Mouse (Mus musculus): ENCODE data around the gene Lmo3. TPM values are rescaled to one million over a fixed set of nuclear protein-coding genes. Genes with fewer than 3 reads are reported as not detected.

Lmo3 gene
- 164 and 191 TPM in 2 replicates for polyA plus RNA-seq (2015; fragmentation: Nextera tagmentation; extraction: Ambion mirVana)

DNA sequence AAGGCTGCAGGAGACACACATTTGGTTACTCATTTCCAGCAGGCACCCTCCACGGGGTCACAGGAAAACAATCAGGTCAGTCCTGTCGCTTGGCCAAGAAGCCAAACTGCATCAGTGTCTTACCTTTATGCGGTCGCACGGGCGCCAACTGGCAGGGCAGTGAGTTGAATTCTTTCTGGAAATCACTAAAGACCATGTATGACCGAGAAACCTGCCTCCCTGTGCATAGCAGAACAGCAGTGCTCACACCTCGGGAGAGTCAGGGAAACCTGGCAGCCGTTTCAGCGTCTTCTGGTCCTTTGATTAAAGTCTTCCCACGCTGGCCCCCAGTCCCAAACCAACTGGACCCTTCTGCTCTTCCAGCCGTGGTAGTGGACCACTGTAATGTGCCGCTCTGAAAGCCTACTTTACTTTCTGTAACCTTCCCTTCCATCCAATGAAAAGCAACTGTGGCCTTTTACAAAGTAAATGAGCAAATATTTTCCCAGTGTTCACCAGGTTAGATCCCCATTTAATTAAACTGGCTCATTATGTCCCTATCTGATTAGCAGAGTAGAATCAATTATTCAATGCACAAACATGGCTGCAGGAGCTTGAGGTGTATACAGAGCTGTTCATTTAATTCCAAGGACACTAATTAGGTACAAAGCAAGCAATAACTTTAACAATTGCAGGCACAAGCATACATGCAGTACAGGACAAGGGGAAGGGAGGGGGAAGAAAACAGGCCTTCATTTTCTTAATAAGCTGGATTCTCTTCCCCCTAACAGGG is at the start of gene Lmo3:
TSS of gene Lmo3 (minus strand) at position 235 of the 772 bp plus-strand sequence.
- Histone ChIP-seq H3K9me3 (replicated peaks; ENCODE audit: control insufficient read depth, low read length, poor library complexity, severe bottlenecking) (no peaks in the 10 kb centered on the region), H3K4me2 (ENCODE audit: low read length) (peak within 1 kb of the TSS; percentile 31), H3K36me3 (ENCODE audit: control insufficient read depth, insufficient read depth, low read length) (no peaks in the 10 kb centered on the region), H3K27me3 (ENCODE audit: control insufficient read depth, insufficient read depth, low read depth, low read length) (no peaks in the 10 kb centered on the region), H3K27ac (ENCODE audit: low read length) (peak within 1 kb of the TSS; percentile 52), H3K4me3 (ENCODE audit: low read depth, low read length) (peak within 1 kb of the TSS; percentile 18), H3K4me1 (ENCODE audit: control insufficient read depth, insufficient read depth, low read length) (peaks cover 16% of the 10 kb centered on the region), H3K9ac (ENCODE audit: low read depth, low read length) (0 out of 2 replicates have a peak within 1 kb of the TSS, but pooled peaks have one; percentile 14)
- WGBS: 41% methylated on average over 13 of the region's 13 CpGs
- ATAC-seq: peak; percentile 75

GRCm38 (mm10) chr6:138620786-138621185 is 39.0 kb upstream of the Lmo3 start:
- Histone ChIP-seq H3K27me3 (ENCODE audit: control insufficient read depth, insufficient read depth, low read depth, low read length) (no peaks in the 10 kb centered on the region), H3K36me3 (ENCODE audit: control insufficient read depth, insufficient read depth, low read length) (no peaks in the 10 kb centered on the region), H3K4me3 (ENCODE audit: low read depth, low read length) (no peak overlapping the region), H3K9ac (ENCODE audit: low read depth, low read length) (no peak overlapping the region), H3K4me1 (ENCODE audit: control insufficient read depth, insufficient read depth, low read length) (no peaks in the 10 kb centered on the region), H3K4me2 (ENCODE audit: low read length) (no peak overlapping the region), H3K27ac (ENCODE audit: low read length) (no peak overlapping the region), H3K9me3 (replicated peaks; ENCODE audit: control insufficient read depth, low read length, poor library complexity, severe bottlenecking) (no peaks in the 10 kb centered on the region)
- ATAC-seq: no peak

GRCm38 (mm10) chr6:138618396-138618795 is 36.6 kb upstream of the Lmo3 start:
- 78% methylated on average over 3 of the region's 3 CpGs for WGBS
- no peaks in the 10 kb centered on the region for H3K27me3 ChIP-seq (ENCODE audit: control insufficient read depth, insufficient read depth, low read depth, low read length)
- no peaks in the 10 kb centered on the region for H3K9me3 ChIP-seq (replicated peaks; ENCODE audit: control insufficient read depth, low read length, poor library complexity, severe bottlenecking)
- no peak overlapping the region for H3K4me2 ChIP-seq (ENCODE audit: low read length)
- H3K36me3 ChIP-seq (ENCODE audit: control insufficient read depth, insufficient read depth, low read length): no peaks in the 10 kb centered on the region
- no peak for ATAC-seq
- no peaks in the 10 kb centered on the region for H3K4me1 ChIP-seq (ENCODE audit: control insufficient read depth, insufficient read depth, low read length)
- H3K27ac ChIP-seq (ENCODE audit: low read length): no peak overlapping the region
- H3K9ac ChIP-seq (ENCODE audit: low read depth, low read length): no peak overlapping the region
- no peak overlapping the region for H3K4me3 ChIP-seq (ENCODE audit: low read depth, low read length)

GRCm38 (mm10) chr6:138597016-138597415 is 15.2 kb upstream of the Lmo3 start:
- Histone ChIP-seq H3K4me2 (ENCODE audit: low read length) (no peak overlapping the region), H3K36me3 (ENCODE audit: control insufficient read depth, insufficient read depth, low read length) (no peaks in the 10 kb centered on the region), H3K27ac (ENCODE audit: low read length) (no peak overlapping the region), H3K9ac (ENCODE audit: low read depth, low read length) (no peak overlapping the region), H3K4me3 (ENCODE audit: low read depth, low read length) (no peak overlapping the region), H3K4me1 (ENCODE audit: control insufficient read depth, insufficient read depth, low read length) (no peaks in the 10 kb centered on the region), H3K9me3 (replicated peaks; ENCODE audit: control insufficient read depth, low read length, poor library complexity, severe bottlenecking) (no peaks in the 10 kb centered on the region), H3K27me3 (ENCODE audit: control insufficient read depth, insufficient read depth, low read depth, low read length) (no peaks in the 10 kb centered on the region)
- ATAC-seq: no peak
- 62% methylated on average over 15 of the region's 15 CpGs for WGBS

DNA sequence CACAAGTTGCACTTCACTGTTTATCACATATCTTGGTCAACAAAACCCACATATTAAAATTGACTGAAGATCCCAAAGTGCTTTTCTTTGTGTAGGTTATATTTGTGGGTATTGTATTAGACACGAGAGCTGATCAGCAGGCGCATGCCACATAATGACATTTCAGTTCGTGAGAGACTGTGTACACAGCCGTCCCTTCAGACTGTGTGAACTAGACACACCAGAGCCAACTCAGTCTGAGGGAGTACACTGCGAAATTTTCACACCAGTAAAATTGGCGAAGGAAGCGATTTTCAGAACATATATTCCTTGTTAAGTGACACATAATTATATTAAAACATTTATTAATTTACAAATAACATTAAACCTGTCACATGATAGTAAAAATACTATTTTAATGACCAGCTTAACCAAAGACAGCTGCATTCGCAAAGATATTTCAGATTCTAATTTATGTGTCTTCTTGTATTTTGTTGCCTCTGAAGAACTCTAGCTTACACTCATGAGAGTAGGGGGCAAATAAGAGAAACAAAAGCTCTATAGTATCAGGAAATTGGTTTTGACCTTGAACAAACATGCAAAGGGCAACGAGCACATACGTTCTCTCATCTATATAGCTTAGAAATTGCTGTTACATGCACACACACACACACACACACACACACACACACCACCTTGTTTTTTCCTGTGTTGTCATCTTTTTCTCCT is 14.4 kb upstream of the Lmo3 start:
- no peaks in the 10 kb centered on the region for H3K4me1 ChIP-seq (ENCODE audit: control insufficient read depth, insufficient read depth, low read length)
- H3K36me3 ChIP-seq (ENCODE audit: control insufficient read depth, insufficient read depth, low read length): no peaks in the 10 kb centered on the region
- no peak overlapping the region for H3K27ac ChIP-seq (ENCODE audit: low read length)
- H3K4me2 ChIP-seq (ENCODE audit: low read length): no peak overlapping the region
- H3K4me3 ChIP-seq (ENCODE audit: low read depth, low read length): no peak overlapping the region
- ATAC-seq: no peak
- no peak overlapping the region for H3K9ac ChIP-seq (ENCODE audit: low read depth, low read length)
- 73% methylated on average over 10 of the region's 10 CpGs for WGBS
- H3K27me3 ChIP-seq (ENCODE audit: control insufficient read depth, insufficient read depth, low read depth, low read length): no peaks in the 10 kb centered on the region
- H3K9me3 ChIP-seq (replicated peaks; ENCODE audit: control insufficient read depth, low read length, poor library complexity, severe bottlenecking): no peaks in the 10 kb centered on the region

- H3K27me3 ChIP-seq (ENCODE audit: control insufficient read depth, insufficient read depth, low read depth, low read length): no peaks in the 10 kb centered on the region
- ATAC-seq: no peak
- 68% methylated on average over 8 of the region's 8 CpGs for WGBS
Observed at GRCm38 (mm10) chr6:138583314-138583713, 1.5 kb upstream of the Lmo3 start.

DNA sequence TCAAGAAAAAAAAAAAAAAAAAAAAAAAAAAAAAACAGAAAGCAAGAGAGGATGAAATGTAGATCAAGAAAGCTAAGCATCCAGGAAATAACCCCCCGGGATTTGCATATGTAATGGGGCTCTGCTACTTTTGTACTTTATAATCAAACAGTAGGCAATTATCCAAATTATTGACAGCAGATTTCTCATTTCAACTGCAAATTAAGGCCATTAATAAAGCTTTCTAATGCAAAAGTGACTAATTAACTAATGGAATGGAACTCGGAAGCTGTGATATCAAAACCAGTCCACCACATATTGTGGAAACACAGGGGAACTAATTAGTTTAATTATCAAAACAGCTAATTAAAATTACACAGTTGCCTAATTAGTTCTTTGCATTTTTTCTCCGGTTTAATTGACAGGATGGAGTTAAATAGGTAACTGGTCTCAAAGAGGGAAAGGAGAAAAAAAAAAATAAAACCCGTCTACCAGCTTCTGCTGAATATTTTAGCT is 785 bp upstream of the Lmo3 start:
- Histone ChIP-seq H3K27ac (ENCODE audit: low read length) (no peak overlapping the region; the same call in 1 of the 2 replicates), H3K4me3 (ENCODE audit: low read depth, low read length) (no peak overlapping the region), H3K9ac (ENCODE audit: low read depth, low read length) (no peak overlapping the region), H3K9me3 (replicated peaks; ENCODE audit: control insufficient read depth, low read length, poor library complexity, severe bottlenecking) (no peaks in the 10 kb centered on the region), H3K4me1 (ENCODE audit: control insufficient read depth, insufficient read depth, low read length) (peaks cover 16% of the 10 kb centered on the region), H3K27me3 (ENCODE audit: control insufficient read depth, insufficient read depth, low read depth, low read length) (no peaks in the 10 kb centered on the region), H3K36me3 (ENCODE audit: control insufficient read depth, insufficient read depth, low read length) (no peaks in the 10 kb centered on the region), H3K4me2 (ENCODE audit: low read length) (no peak overlapping the region)
- 27% methylated on average over 4 of the region's 4 CpGs for WGBS
- ATAC-seq: no peak

More at GRCm38 (mm10) chr6:138583314-138583713, 1.5 kb upstream of the Lmo3 start:
- H3K9ac ChIP-seq (ENCODE audit: low read depth, low read length): no peak overlapping the region
- no peaks in the 10 kb centered on the region for H3K9me3 ChIP-seq (replicated peaks; ENCODE audit: control insufficient read depth, low read length, poor library complexity, severe bottlenecking)
- no peak overlapping the region for H3K4me2 ChIP-seq (ENCODE audit: low read length)
- H3K36me3 ChIP-seq (ENCODE audit: control insufficient read depth, insufficient read depth, low read length): no peaks in the 10 kb centered on the region
- peaks cover 16% of the 10 kb centered on the region for H3K4me1 ChIP-seq (ENCODE audit: control insufficient read depth, insufficient read depth, low read length)
- H3K4me3 ChIP-seq (ENCODE audit: low read depth, low read length): no peak overlapping the region
- no peak overlapping the region for H3K27ac ChIP-seq (ENCODE audit: low read length)

GRCm38 (mm10) chr6:138580491-138581076 is 1.2 kb downstream of the Lmo3 start:
- Histone ChIP-seq H3K36me3 (ENCODE audit: control insufficient read depth, insufficient read depth, low read length) (no peaks in the 10 kb centered on the region), H3K27me3 (ENCODE audit: control insufficient read depth, insufficient read depth, low read depth, low read length) (no peaks in the 10 kb centered on the region), H3K4me3 (ENCODE audit: low read depth, low read length) (peak overlapping the region; percentile 18), H3K9me3 (replicated peaks; ENCODE audit: control insufficient read depth, low read length, poor library complexity, severe bottlenecking) (no peaks in the 10 kb centered on the region), H3K4me2 (ENCODE audit: low read length) (peak overlapping the region; percentile 31), H3K9ac (ENCODE audit: low read depth, low read length) (0 out of 2 replicates have a peak overlapping the region, but pooled peaks have one; percentile 14), H3K4me1 (ENCODE audit: control insufficient read depth, insufficient read depth, low read length) (peaks cover 16% of the 10 kb centered on the region), H3K27ac (ENCODE audit: low read length) (peak overlapping the region; percentile 52; the same call in 1 of the 2 replicates)
- 18% methylated on average over 9 of the region's 9 CpGs for WGBS
- ATAC-seq: peak; percentile 68
